Mouse (Mus musculus) urinary bladder, postnatal 10 days (tissue): ENCODE results near the gene Sun1.

Experiments used
- DNase-seq: peaks from one replicate; pipeline ENCODE4 v3.0.0; 2022; ENCODE audit warnings: low spot score

Sun1 gene

DNA sequence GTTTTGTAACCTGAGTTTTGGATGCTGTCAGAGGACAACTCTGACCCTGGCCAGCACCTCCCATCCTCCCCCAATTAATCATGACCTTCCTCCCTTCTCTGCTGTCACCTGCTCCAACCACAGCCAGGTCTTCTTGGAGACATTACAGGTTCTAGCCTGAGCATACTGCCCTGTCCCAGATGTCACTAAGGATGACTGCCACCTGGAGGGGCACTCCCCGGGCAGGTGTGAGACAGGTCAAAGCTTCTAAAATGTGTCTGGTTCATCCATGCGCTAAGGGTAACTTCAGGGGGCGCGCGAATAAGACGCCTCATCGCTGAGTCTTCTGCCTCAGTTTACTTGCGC lies 51.3 kb downstream of the Sun1 start:
- no peak for DNase-seq

GRCm38 (mm10) chr5:139252081-139252909 lies 51.9 kb downstream of the Sun1 start, which contains the start of gene Get4:
Get4 (plus strand) TSS chr5:139252324.
- peak; percentile 97 for DNase-seq

DNA sequence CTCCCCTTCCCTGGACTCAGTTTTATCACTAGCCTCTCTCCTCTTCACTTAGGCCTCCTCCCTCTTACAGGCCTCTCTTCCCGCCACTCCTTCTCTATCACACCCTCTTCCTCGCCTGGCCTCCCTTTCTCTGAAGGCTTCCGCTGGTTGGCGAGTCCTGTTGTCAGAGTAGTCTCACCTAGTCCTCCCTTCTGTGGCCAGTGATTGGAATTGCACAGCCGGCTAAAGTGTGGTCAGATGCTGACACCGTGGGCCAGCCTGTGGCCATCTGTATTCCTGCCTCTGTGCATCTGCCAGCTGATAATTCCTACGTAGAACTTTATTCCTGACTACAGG lies 52.4 kb downstream of the Sun1 start:
- DNase-seq, result no peak

- no peak for DNase-seq
Observed at GRCm38 (mm10) chr5:139253301-139253741, 52.9 kb downstream of the Sun1 start.

DNA sequence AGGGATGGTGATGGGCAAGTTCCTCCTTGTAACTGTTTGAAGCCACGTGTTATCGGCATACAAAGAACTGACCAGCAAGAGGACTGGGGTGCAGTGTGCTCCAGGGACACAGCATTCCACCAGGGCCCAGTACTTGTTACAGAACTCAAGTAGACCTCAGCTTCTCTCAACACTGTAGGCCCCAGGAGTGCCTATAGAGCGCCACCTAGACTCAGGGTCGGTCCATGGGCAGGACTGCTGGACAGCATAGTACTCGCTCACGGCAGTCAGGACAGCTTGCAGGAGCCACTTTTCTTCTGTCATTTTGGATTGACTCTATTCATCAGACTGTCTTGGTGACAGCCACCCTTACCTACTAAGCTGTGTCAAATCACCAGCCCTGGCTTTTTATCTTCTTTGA lies 54.5 kb downstream of the Sun1 start:
- DNase-seq, result no peak

- no peak for DNase-seq
Observed at GRCm38 (mm10) chr5:139255777-139256176, 55.3 kb downstream of the Sun1 start.

DNA sequence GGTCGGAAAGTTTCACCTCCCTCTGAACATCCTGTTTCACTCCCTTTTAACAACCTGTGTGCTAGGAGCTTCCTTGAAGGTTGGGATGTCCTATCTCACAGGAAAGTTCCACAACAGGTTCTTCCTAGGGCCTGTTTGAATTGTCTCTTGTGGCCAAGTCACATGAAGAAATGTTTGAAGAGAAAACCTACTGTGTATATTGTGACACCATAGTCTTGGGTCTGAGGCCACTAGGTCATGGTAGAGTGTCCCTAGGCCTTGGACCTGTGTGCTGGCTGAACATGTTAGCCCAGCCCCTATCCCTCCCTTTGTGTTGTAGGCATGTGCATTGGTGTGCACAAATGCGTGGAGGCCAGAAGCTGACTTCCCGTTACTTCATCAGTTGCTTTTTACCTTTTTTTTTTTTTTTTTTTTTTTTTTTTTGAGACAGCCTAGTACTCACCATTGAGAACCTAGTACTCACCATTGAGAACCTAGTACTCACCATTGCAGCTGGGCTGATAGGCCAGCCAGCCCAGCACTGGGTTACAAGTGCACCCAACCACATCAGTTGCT lies 55.9 kb downstream of the Sun1 start:
- no peak for DNase-seq

DNA sequence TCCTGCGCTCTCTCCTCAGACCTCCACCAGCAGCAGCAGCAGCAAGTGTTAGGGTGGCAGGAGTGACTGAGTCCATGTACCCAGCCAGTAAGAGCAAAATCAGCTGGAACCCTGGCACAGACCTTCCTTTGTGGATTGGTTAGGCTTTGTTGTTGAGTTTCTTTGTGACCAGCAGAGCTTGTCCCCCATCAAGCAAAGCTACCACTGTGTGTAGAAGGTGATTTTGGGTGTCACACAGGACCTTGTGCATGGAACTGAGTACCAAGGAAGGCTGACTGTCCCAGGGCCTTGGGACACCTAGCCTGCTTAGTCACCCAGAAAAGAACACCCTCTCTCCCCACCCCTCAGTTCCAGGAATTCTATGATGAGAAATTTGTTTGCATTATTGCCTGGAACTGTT lies 56.8 kb downstream of the Sun1 start:
- no peak for DNase-seq

DNA sequence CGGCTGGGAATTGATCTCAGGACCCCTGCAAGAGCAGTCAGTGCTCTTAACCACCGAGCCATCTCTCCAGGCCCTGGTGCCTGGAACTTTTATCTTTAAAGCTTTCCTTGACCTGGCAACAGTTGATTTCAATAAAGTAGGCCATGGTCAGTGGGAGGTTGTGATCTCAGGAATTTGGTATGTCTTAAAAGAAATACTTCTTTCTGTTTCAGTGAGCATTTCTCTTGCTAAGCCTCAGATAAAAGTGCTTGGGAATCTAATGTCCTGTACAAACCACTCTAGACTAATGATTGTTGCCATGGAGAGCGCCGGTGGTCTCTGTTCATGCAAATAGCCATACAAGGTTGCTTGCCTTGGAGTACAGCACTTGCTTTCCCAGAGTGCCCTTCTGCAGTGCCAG lies 57.4 kb downstream of the Sun1 start:
- DNase-seq, result no peak

DNA sequence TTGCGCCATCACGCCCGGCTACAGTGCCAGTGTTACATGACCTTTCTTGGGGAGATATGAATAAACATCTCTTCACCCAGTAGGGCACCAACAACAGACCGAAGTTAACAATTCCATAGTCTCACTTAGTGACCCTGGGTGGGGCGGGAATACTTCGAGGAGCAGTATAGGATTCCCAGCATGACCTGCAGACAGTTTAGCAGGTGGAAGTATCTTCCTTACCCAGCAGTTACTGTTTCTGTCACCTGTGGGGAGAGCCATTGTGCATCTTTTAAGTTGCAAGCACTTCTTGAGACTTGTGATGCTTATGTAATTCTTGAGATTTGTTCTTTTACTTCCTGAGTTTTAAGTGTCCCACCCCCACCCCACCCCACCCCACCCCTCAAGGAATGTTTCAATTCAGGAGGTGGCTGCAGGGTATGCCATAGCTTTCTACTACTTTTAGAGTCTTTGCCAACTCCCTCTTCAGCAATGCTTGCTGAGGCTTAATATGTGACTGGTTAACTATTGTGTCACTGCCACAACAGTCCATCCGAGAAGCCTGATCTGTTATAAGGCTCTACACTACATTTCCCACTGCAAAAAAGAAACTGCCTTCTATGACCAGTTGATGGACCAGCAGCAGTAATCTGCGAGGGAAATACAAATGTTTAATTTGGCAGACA lies 58.1 kb downstream of the Sun1 start:
- no peak for DNase-seq

GRCm38 (mm10) chr5:139259853-139260252 lies 59.4 kb downstream of the Sun1 start:
- no peak for DNase-seq

- DNase-seq, result no peak
Observed at GRCm38 (mm10) chr5:139261403-139261802, 61.0 kb downstream of the Sun1 start.

GRCm38 (mm10) chr5:139267661-139268060 lies 67.2 kb downstream of the Sun1 start:
- DNase-seq, result no peak

GRCm38 (mm10) chr5:139270806-139271521 lies 70.5 kb downstream of the Sun1 start:
- no peak for DNase-seq

- no peak for DNase-seq
Observed at GRCm38 (mm10) chr5:139271994-139272554, 71.6 kb downstream of the Sun1 start.

DNA sequence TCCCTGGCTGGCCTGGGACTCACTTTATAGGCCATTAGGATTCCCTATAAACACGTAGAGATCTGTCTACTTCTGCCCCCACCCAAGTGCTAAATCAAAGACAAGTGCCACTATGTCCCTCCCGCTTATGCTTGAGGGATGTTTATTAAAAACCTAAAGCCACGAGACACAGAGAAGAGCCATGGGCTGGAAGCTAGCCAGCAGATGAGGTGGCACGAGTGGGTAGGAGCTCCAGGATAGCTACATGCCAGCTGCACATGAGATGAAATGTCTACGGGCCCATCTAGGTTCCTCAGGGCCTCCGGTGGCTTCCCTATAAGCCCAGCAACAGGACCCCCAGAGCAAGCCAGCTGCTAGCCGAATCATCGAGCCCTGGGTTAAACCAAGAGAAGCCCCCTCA lies 76.8 kb downstream of the Sun1 start:
- no peak for DNase-seq

GRCm38 (mm10) chr5:139281373-139282112 lies 81.1 kb downstream of the Sun1 start:
- no peak for DNase-seq

- peak; percentile 78 for DNase-seq
Observed at GRCm38 (mm10) chr5:139282191-139282590, 81.8 kb downstream of the Sun1 start.

GRCm38 (mm10) chr5:139283460-139284180 lies 83.2 kb downstream of the Sun1 start:
- no peak for DNase-seq

GRCm38 (mm10) chr5:139285383-139286067 lies 85.1 kb downstream of the Sun1 start:
- no peak for DNase-seq
